Mouse (Mus musculus) spleen, adult 2 months (tissue): ENCODE results near the gene Zmiz1. TPM values are rescaled to one million over a fixed set of nuclear protein-coding genes. Genes with fewer than 3 reads are reported as not detected.

Experiments
- DNase-seq, 2 experiments: peaks; one replicate each; pipeline versions ENCODE4 v3.0.0 to v3.0.0-alpha.2; 2012 to 2021; ENCODE audit warnings: low spot score in 2 of 2, low read depth in 1 of 2
- H3K27ac ChIP-seq: fragments of 200-500 bp; 2 replicates; pipeline ENCODE4 v1.5.1; 2012; ENCODE audit warnings: low read length, inconsistent platforms; ENCODE audit not compliant: insufficient read depth
- H3K27me3 ChIP-seq: fragments of 200-500 bp; 2 replicates; pipeline ENCODE4 v1.6.1; 2012; ENCODE audit warnings: mild to moderate bottlenecking, moderate library complexity, low read length, inconsistent platforms; ENCODE audit not compliant: control insufficient read depth, insufficient read depth
- H3K36me3 ChIP-seq: fragments of 200-500 bp; 2 replicates; pipeline ENCODE4 v1.6.1; 2012; ENCODE audit warnings: mild to moderate bottlenecking, low read length, inconsistent platforms; ENCODE audit not compliant: control insufficient read depth, insufficient read depth
- H3K4me1 ChIP-seq: fragments of 200-500 bp; 2 replicates; pipeline ENCODE4 v1.6.1; 2011; ENCODE audit warnings: inconsistent platforms; ENCODE audit not compliant: control insufficient read depth, insufficient read depth, insufficient read length
- H3K4me3 ChIP-seq: fragments of 200-500 bp; 2 replicates; pipeline ENCODE4 v1.5.1; 2011; ENCODE audit warnings: mild to moderate bottlenecking, inconsistent platforms; ENCODE audit not compliant: insufficient read depth, insufficient read length; ENCODE audit errors: extremely low read depth
- CTCF ChIP-seq: fragments of 200-500 bp; IDR thresholded peaks from 2 replicates; pipeline ENCODE4 v1.5.1; 2011; ENCODE audit warnings: mild to moderate bottlenecking, inconsistent platforms; ENCODE audit not compliant: insufficient read depth, insufficient read length, insufficient replicate concordance; ENCODE audit errors: extremely low read depth
- POLR2A ChIP-seq: fragments of 200-500 bp; IDR thresholded peaks from 2 replicates; pipeline ENCODE4 v1.6.1; 2011; ENCODE audit warnings: low read depth, low read length, inconsistent platforms
- WGBS: fragments of 180-500 bp; shearing (Covaris S2); methylation state at CpG from one replicate; pipeline ENCODE4 v1.1.7; 2018; 5-methylcytosine and 5-hydroxymethylcytosine counted together
- polyA plus RNA-seq: library from polyadenylated mRNA; depleted of rRNA; stranded (reverse); fragments of >200 nt; gene quantifications from 2 replicates; pipeline ENCODE4 v1.2.3, GENCODE M21; 2012

Gene Zmiz1
- polyA plus RNA-seq, 1 experiment: 48.5 TPM

- Histone ChIP-seq H3K27ac (no peak overlapping the region), H3K4me3 (no peak overlapping the region), H3K27me3 (no peaks in the 10 kb centered on the region), H3K36me3 (peaks cover 4% of the 10 kb centered on the region), H3K4me1 (no peaks in the 10 kb centered on the region; the same call in 1 of the 2 replicates)
- WGBS: 89% methylated on average over 21 of the region's 21 CpGs
- DNase-seq: no peak
- TF ChIP-seq CTCF (no peak), POLR2A (no peak)
These were observed 126.7 kb downstream of the Zmiz1 start for GRCm38 (mm10) chr14:25585545-25586301.

- peaks cover 4% of the 10 kb centered on the region for H3K36me3 ChIP-seq
- WGBS: 84% methylated on average over 10 of the region's 10 CpGs
- TF ChIP-seq CTCF (no peak), POLR2A (no peak)
- H3K27ac ChIP-seq: peak overlapping the region; percentile 52
- H3K4me3 ChIP-seq: no peak overlapping the region
- H3K27me3 ChIP-seq: no peaks in the 10 kb centered on the region
- no peak for DNase-seq
- no peaks in the 10 kb centered on the region; the same call in 1 of the 2 replicates for H3K4me1 ChIP-seq
These were observed 128.0 kb downstream of the Zmiz1 start for GRCm38 (mm10) chr14:25586846-25587486.

- no peak for TF ChIP-seq POLR2A
- no peak for TF ChIP-seq CTCF
- H3K4me3 ChIP-seq: no peak overlapping the region
- no peak for DNase-seq
- H3K4me1 ChIP-seq: no peaks in the 10 kb centered on the region; the same call in 1 of the 2 replicates
- WGBS: 55% methylated on average over 6 of the region's 6 CpGs
- H3K27ac ChIP-seq: peak overlapping the region; percentile 52
- peaks cover 4% of the 10 kb centered on the region for H3K36me3 ChIP-seq
- H3K27me3 ChIP-seq: no peaks in the 10 kb centered on the region
These were observed 128.6 kb downstream of the Zmiz1 start for GRCm38 (mm10) chr14:25587487-25588001.

- Histone ChIP-seq H3K4me3 (no peak overlapping the region), H3K4me1 (no peaks in the 10 kb centered on the region; the same call in 1 of the 2 replicates), H3K27ac (0 out of 2 replicates have a peak overlapping the region, but pooled peaks have one; percentile 26), H3K36me3 (peaks cover 4% of the 10 kb centered on the region), H3K27me3 (no peaks in the 10 kb centered on the region)
- TF ChIP-seq POLR2A (no peak), CTCF (no peak)
- DNase-seq: no peak
- 94% methylated on average over 2 of the region's 2 CpGs for WGBS
These were observed 129.2 kb downstream of the Zmiz1 start for GRCm38 (mm10) chr14:25588156-25588555.

GRCm38 (mm10) chr14:25588946-25589937 is 130.3 kb downstream of the Zmiz1 start:
- H3K36me3 ChIP-seq: no peaks in the 10 kb centered on the region; the same call in 1 of the 2 replicates
- H3K4me1 ChIP-seq: peaks cover 6% of the 10 kb centered on the region
- no peak overlapping the region for H3K4me3 ChIP-seq
- no peak overlapping the region for H3K27ac ChIP-seq
- no peaks in the 10 kb centered on the region for H3K27me3 ChIP-seq
- TF ChIP-seq CTCF (no peak), POLR2A (no peak)
- DNase-seq: no peak
- WGBS: 65% methylated on average over 16 of the region's 16 CpGs

- no peak for DNase-seq
- Histone ChIP-seq H3K36me3 (no peaks in the 10 kb centered on the region), H3K27ac (no peak overlapping the region), H3K4me1 (peaks cover 12% of the 10 kb centered on the region), H3K27me3 (no peaks in the 10 kb centered on the region), H3K4me3 (no peak overlapping the region)
- WGBS: 93% methylated on average over 5 of the region's 5 CpGs
- TF ChIP-seq CTCF (no peak), POLR2A (no peak)
These were observed 132.0 kb downstream of the Zmiz1 start for GRCm38 (mm10) chr14:25591000-25591399.
